Mouse (Mus musculus): ENCODE results near the gene Fam118b.

DNA sequence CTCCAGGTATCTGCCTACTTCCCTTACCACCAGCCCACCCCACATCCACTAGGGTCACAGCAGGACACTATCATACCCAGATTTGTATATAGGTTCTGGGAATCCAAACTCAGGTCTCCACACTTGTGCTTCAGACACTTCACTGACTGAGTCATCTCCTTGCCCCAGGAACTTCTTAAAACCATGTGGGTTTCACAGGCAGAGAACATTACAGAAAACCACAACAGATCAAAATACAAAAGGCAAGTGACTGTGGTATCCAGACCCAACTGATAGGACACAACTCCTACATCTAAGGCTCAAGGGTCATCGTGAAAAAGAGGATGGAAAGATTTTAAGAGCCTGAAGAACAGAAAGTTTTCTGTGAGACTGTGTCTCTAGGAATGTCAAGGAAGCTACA lies 94.3 kb downstream of the Fam118b start:
- TF ChIP-seq POLR2A (IDR thresholded peaks at IDR 0.05; ENCODE audit: borderline replicate concordance, control insufficient read depth, low read depth, low read length): no peak
- TF ChIP-seq CTCF (IDR thresholded peaks at IDR 0.05; ENCODE audit: control insufficient read depth, insufficient read depth, low read length): no peak
